Mouse (Mus musculus): ENCODE measurements around the gene Crebl2.

GRCm38 (mm10) chr6:134840346-134840745 is 10.4 kb downstream of the Crebl2 start:
- TF ChIP-seq CTCF (IDR thresholded peaks at IDR 0.05; ENCODE audit: low read depth, low read length) (no peak), POLR2A (IDR thresholded peaks at IDR 0.05; ENCODE audit: insufficient read depth, low read length) (no peak)
